Mouse (Mus musculus) heart, postnatal 0 days (tissue): ENCODE measurements around the gene Dusp13.

Experiments
- CTCF ChIP-seq: IDR thresholded peaks from 2 replicates; pipeline ENCODE4 v1.5.1; 2016; ENCODE audit warnings: antibody characterized with exemption, control low read depth, low read depth
- EP300 ChIP-seq: IDR thresholded peaks from 2 replicates; pipeline ENCODE4 v1.6.1; 2016; ENCODE audit warnings: antibody characterized with exemption, low read depth

DNA sequence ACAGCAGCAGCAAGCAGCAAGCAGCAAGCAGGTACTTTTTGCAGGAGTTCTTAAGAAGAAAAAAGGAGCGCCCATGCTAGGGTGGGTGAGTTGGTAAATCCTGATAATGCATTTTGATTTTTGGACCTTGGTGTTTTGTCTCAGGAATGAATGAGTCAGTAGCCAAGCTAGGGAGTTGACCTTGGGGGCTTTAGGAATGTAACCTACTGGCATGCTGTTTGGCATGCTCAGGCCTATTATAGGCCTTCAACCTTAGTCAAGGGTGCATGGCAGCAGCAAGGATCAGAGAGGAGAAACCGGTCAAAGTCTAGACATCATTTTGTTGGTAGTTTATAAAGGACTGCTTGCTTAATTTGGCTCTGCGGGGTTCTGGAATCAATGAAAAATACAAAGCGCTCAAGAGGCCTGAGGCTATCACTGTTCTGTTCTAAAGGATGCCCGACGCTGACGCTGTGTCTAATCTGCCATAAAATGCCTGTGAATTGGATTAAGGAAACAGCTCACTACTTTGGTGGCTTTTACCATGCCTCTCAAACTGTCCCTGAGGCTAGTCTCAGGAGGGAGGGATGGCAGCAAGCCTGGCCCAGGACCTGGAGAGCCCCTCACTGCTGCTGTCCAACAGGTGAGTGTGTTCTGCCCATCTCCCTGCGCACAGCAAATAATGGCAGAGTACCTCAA, 28.8 kb downstream of the Dusp13 start:
- TF ChIP-seq CTCF (no peak), EP300 (no peak)
